Mouse (Mus musculus): ENCODE measurements around the gene Lrpap1. TPM values are rescaled to one million over a fixed set of nuclear protein-coding genes. Genes with fewer than 3 reads are reported as not detected.

Gene Lrpap1
- polyA plus RNA-seq, 1 experiment from 2014 or later: 84.5 TPM

GRCm38 (mm10) chr5:35071855-35072254, 33.7 kb downstream of the Lrpap1 start:
- no peak overlapping the region for H3K27ac ChIP-seq (replicated peaks)
- H3K4me3 ChIP-seq: no peak overlapping the region
- no peaks in the 10 kb centered on the region for H3K9me3 ChIP-seq (replicated peaks)
- peaks cover 7% of the 10 kb centered on the region for H3K4me1 ChIP-seq
- no peak for DNase-seq (ENCODE audit: low spot score)
- H3K36me3 ChIP-seq: no peaks in the 10 kb centered on the region
- no peaks in the 10 kb centered on the region for H3K27me3 ChIP-seq (ENCODE audit: low read depth, poor library complexity, severe bottlenecking)
- 91% methylated on average over 6 of the region's 6 CpGs for WGBS

GRCm38 (mm10) chr5:35070953-35071352, 34.6 kb downstream of the Lrpap1 start:
- Histone ChIP-seq H3K27me3 (ENCODE audit: low read depth, poor library complexity, severe bottlenecking) (no peaks in the 10 kb centered on the region), H3K4me1 (peaks cover 7% of the 10 kb centered on the region), H3K4me3 (no peak overlapping the region), H3K36me3 (no peaks in the 10 kb centered on the region), H3K27ac (replicated peaks) (no peak overlapping the region), H3K9me3 (replicated peaks) (no peaks in the 10 kb centered on the region)
- 72% methylated on average over 7 of the region's 7 CpGs for WGBS
- no peak for DNase-seq (ENCODE audit: low spot score)

- Histone ChIP-seq H3K4me1 (peaks cover 7% of the 10 kb centered on the region), H3K27ac (replicated peaks) (no peak overlapping the region), H3K4me3 (no peak overlapping the region), H3K9me3 (replicated peaks) (no peaks in the 10 kb centered on the region), H3K27me3 (ENCODE audit: low read depth, poor library complexity, severe bottlenecking) (no peaks in the 10 kb centered on the region), H3K36me3 (no peaks in the 10 kb centered on the region)
- no peak for DNase-seq (ENCODE audit: low spot score)
- WGBS: 90% methylated on average over 8 of the region's 8 CpGs
These were observed 35.3 kb downstream of the Lrpap1 start for GRCm38 (mm10) chr5:35070314-35070713.

GRCm38 (mm10) chr5:35069841-35070240, 35.7 kb downstream of the Lrpap1 start:
- no peak for DNase-seq (ENCODE audit: low spot score)
- H3K9me3 ChIP-seq (replicated peaks): no peaks in the 10 kb centered on the region
- peaks cover 7% of the 10 kb centered on the region for H3K4me1 ChIP-seq
- H3K4me3 ChIP-seq: no peak overlapping the region
- no peaks in the 10 kb centered on the region for H3K36me3 ChIP-seq
- H3K27ac ChIP-seq (replicated peaks): no peak overlapping the region
- no peaks in the 10 kb centered on the region for H3K27me3 ChIP-seq (ENCODE audit: low read depth, poor library complexity, severe bottlenecking)
- 93% methylated on average over 2 of the region's 2 CpGs for WGBS

- WGBS: 86% methylated on average over 3 of the region's 3 CpGs
- no peak for DNase-seq (ENCODE audit: low spot score)
- H3K27me3 ChIP-seq (ENCODE audit: low read depth, poor library complexity, severe bottlenecking): peaks cover 55% of the 10 kb centered on the region
These were observed 45.5 kb downstream of the Lrpap1 start for GRCm38 (mm10) chr5:35060098-35060497.

GRCm38 (mm10) chr5:35058216-35058615, 47.4 kb downstream of the Lrpap1 start:
- no peaks in the 10 kb centered on the region for H3K36me3 ChIP-seq
- no peak overlapping the region for H3K4me3 ChIP-seq
- H3K27me3 ChIP-seq (ENCODE audit: low read depth, poor library complexity, severe bottlenecking): peaks cover 64% of the 10 kb centered on the region
- no peaks in the 10 kb centered on the region for H3K9me3 ChIP-seq (replicated peaks)
- no peak overlapping the region for H3K27ac ChIP-seq (replicated peaks)
- 71% methylated on average over 1 of the region's 1 CpGs for WGBS
- H3K4me1 ChIP-seq: peaks cover 18% of the 10 kb centered on the region
- no peak for DNase-seq (ENCODE audit: low spot score)

More at GRCm38 (mm10) chr5:35060098-35060497, 45.5 kb downstream of the Lrpap1 start:
- no peaks in the 10 kb centered on the region for H3K36me3 ChIP-seq
- H3K4me3 ChIP-seq: no peak overlapping the region
- H3K4me1 ChIP-seq: peaks cover 18% of the 10 kb centered on the region
- no peak overlapping the region for H3K27ac ChIP-seq (replicated peaks)
- no peaks in the 10 kb centered on the region for H3K9me3 ChIP-seq (replicated peaks)

- WGBS: 31% methylated on average over 4 of the region's 4 CpGs
- Histone ChIP-seq H3K4me3 (peak overlapping the region; percentile 67), H3K9me3 (replicated peaks) (no peaks in the 10 kb centered on the region), H3K36me3 (no peaks in the 10 kb centered on the region), H3K4me1 (peaks cover 18% of the 10 kb centered on the region), H3K27ac (replicated peaks) (no peak overlapping the region), H3K27me3 (ENCODE audit: low read depth, poor library complexity, severe bottlenecking) (peaks cover 64% of the 10 kb centered on the region)
- DNase-seq (ENCODE audit: low spot score): no peak
These were observed 48.0 kb downstream of the Lrpap1 start for GRCm38 (mm10) chr5:35057582-35057981.

- no peaks in the 10 kb centered on the region for H3K36me3 ChIP-seq
- peaks cover 18% of the 10 kb centered on the region for H3K4me1 ChIP-seq
- H3K4me3 ChIP-seq: peak within 1 kb of the TSS; percentile 67
- no peaks in the 10 kb centered on the region for H3K9me3 ChIP-seq (replicated peaks)
- peaks cover 64% of the 10 kb centered on the region for H3K27me3 ChIP-seq (ENCODE audit: low read depth, poor library complexity, severe bottlenecking)
- WGBS: 2% methylated on average over 68 of the region's 74 CpGs
- DNase-seq (ENCODE audit: low spot score): peak; percentile 39
- H3K27ac ChIP-seq (replicated peaks): peak within 1 kb of the TSS; percentile 71
These were observed 48.7 kb downstream of the Lrpap1 start, which contains the start of gene Dok7 for GRCm38 (mm10) chr5:35056604-35057432. Dok7 (plus strand) TSS chr5:35056766.

- no peaks in the 10 kb centered on the region for H3K9me3 ChIP-seq (replicated peaks)
- H3K36me3 ChIP-seq: no peaks in the 10 kb centered on the region
- peaks cover 18% of the 10 kb centered on the region for H3K4me1 ChIP-seq
- no peak overlapping the region for H3K27ac ChIP-seq (replicated peaks)
- DNase-seq (ENCODE audit: low spot score): no peak
- H3K27me3 ChIP-seq (ENCODE audit: low read depth, poor library complexity, severe bottlenecking): peaks cover 59% of the 10 kb centered on the region
- WGBS: 88% methylated on average over 12 of the region's 12 CpGs
- H3K4me3 ChIP-seq: no peak overlapping the region
These were observed 50.5 kb downstream of the Lrpap1 start for GRCm38 (mm10) chr5:35055076-35055475.

GRCm38 (mm10) chr5:35054628-35055027, 50.9 kb downstream of the Lrpap1 start:
- Histone ChIP-seq H3K27me3 (ENCODE audit: low read depth, poor library complexity, severe bottlenecking) (peaks cover 54% of the 10 kb centered on the region), H3K4me1 (peaks cover 18% of the 10 kb centered on the region), H3K36me3 (no peaks in the 10 kb centered on the region), H3K27ac (replicated peaks) (no peak overlapping the region), H3K9me3 (replicated peaks) (no peaks in the 10 kb centered on the region), H3K4me3 (no peak overlapping the region)
- 83% methylated on average over 3 of the region's 3 CpGs for WGBS
- DNase-seq (ENCODE audit: low spot score): no peak

GRCm38 (mm10) chr5:35050541-35050940, 55.0 kb downstream of the Lrpap1 start:
- no peaks in the 10 kb centered on the region for H3K9me3 ChIP-seq (replicated peaks)
- peaks cover 14% of the 10 kb centered on the region for H3K27me3 ChIP-seq (ENCODE audit: low read depth, poor library complexity, severe bottlenecking)
- WGBS: 76% methylated on average over 5 of the region's 5 CpGs
- no peaks in the 10 kb centered on the region for H3K36me3 ChIP-seq
- H3K27ac ChIP-seq (replicated peaks): no peak overlapping the region
- peaks cover 3% of the 10 kb centered on the region; the same call in 1 of the 2 replicates for H3K4me1 ChIP-seq
- DNase-seq (ENCODE audit: low spot score): no peak
- no peak overlapping the region for H3K4me3 ChIP-seq

- Histone ChIP-seq H3K27ac (replicated peaks) (no peak overlapping the region), H3K27me3 (ENCODE audit: low read depth, poor library complexity, severe bottlenecking) (no peaks in the 10 kb centered on the region), H3K4me1 (peaks cover 3% of the 10 kb centered on the region; the same call in 1 of the 2 replicates), H3K36me3 (no peaks in the 10 kb centered on the region), H3K4me3 (no peak overlapping the region), H3K9me3 (replicated peaks) (no peaks in the 10 kb centered on the region)
- DNase-seq (ENCODE audit: low spot score): peak; percentile 71
- 44% methylated on average over 1 of the region's 1 CpGs for WGBS
These were observed 62.5 kb downstream of the Lrpap1 start for GRCm38 (mm10) chr5:35043110-35043451.

- H3K36me3 ChIP-seq: no peaks in the 10 kb centered on the region
- H3K27ac ChIP-seq (replicated peaks): 0 out of 2 replicates have a peak overlapping the region, but pooled peaks have one; percentile 33
- no peak overlapping the region for H3K4me3 ChIP-seq
- peaks cover 3% of the 10 kb centered on the region; the same call in 1 of the 2 replicates for H3K4me1 ChIP-seq
- H3K9me3 ChIP-seq (replicated peaks): no peaks in the 10 kb centered on the region
- WGBS: 84% methylated on average over 10 of the region's 10 CpGs
- no peak for DNase-seq (ENCODE audit: low spot score)
- H3K27me3 ChIP-seq (ENCODE audit: low read depth, poor library complexity, severe bottlenecking): no peaks in the 10 kb centered on the region
These were observed 63.0 kb downstream of the Lrpap1 start for GRCm38 (mm10) chr5:35042431-35043109.

Data from midbrain, embryonic 10.5 days (tissue).